Mouse (Mus musculus) heart, postnatal 0 days (tissue): ENCODE measurements around the gene Ptprcap.

Experiments used
- CTCF ChIP-seq: IDR thresholded peaks from 2 replicates; pipeline ENCODE4 v1.5.1; 2016; ENCODE audit warnings: antibody characterized with exemption, control low read depth, low read depth
- EP300 ChIP-seq: IDR thresholded peaks from 2 replicates; pipeline ENCODE4 v1.6.1; 2016; ENCODE audit warnings: antibody characterized with exemption, low read depth

DNA sequence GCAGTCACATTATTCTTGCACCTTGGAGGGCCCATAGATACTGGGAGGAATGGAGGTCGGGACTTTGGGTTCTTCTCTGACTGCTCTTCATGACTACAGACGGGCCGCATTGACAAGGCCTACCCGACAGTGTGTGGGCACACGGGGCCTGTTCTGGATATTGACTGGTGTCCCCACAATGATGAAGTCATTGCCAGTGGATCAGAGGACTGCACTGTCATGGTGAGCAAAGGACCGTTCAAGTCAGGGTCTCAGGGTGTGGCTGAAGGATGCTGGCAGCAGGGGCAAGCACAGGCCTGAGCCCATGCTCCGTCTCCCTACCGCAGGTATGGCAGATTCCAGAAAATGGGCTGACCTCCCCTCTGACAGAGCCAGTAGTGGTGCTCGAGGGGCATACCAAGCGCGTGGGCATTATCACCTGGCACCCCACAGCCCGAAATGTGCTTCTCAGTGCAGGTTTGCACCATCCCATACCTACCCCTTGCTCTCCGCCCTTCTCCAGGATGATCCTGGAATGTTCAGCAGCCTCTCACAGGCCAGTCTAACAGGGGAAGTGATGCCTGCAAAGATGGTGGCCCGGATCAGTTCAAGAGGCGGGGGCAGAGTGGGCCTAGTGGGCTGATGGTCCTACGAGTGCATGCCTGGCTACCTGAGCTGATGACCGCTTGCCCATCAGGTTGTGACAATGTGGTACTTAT lies 3.5 kb upstream of the Ptprcap start:
- no peak for TF ChIP-seq CTCF
- TF ChIP-seq EP300 = no peak
